Mouse (Mus musculus) hindlimb bud, embryonic 11.5 days (tissue): ENCODE measurements around the gene Akr1d1.

Experiments used
- DNase-seq: peaks from one replicate; pipeline ENCODE4 v3.0.0-alpha.2; 2012; ENCODE audit warnings: low read depth, low spot score; ENCODE audit errors: extremely low spot score

Gene Akr1d1

GRCm38 (mm10) chr6:37616136-37616535 lies 86.2 kb downstream of the Akr1d1 start:
- no peak for DNase-seq

DNA sequence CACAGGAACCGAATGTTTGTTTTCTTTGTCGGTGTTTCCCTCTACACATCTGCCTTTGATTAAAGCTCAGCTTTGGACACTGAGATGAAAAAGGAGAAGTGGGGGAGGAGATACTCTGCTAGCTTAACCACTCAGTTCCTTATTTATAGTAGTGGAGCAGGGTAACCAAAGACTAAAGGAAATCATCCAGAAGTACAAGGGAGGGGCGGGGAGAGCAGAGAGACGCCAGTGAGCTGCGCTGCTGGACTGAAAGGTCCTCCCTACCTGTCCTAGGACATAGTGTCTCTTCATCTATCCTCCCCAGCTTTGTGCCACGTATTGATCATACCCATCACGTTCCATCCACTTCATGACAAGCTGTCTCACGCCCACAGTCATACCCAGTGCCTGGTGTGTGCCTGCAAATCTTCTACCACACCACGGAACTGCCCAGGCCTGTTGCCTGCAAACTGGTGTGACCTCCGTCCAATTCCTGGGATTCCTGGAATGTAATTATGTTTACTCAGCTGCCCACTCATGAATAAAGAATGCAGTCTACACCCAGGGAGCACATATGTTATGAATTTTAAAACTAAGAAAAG lies 87.5 kb downstream of the Akr1d1 start:
- peak; percentile 73 for DNase-seq
